Mouse (Mus musculus): ENCODE data around the gene Pde1c. TPM values are rescaled to one million over a fixed set of nuclear protein-coding genes. Genes with fewer than 3 reads are reported as not detected.

Pde1c gene
- total RNA-seq, 2 experiments from 2014 or later: 3.6 to 3.7 TPM

- no peak for DNase-seq
These were observed 246.1 kb downstream of the Pde1c start for GRCm38 (mm10) chr6:56322799-56323198.

DNA sequence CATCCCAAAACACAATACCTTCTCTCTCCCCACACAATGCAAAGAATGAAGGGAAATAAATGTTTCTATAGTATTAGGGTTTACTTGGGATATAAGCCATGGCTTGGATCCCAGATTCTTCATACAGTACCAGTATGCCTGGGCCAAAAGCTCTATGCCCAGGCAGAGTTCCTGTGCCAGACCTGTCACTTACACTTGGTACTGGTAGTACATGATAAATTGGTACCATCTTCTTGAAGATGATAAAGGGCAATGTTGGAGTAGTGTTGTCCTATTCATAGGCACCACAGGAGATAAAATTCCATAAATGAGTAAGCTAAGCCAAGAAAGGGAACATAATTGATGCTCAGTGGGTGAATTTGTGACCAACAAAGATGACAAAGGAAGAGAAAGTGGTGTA, 258.6 kb downstream of the Pde1c start:
- no peak for DNase-seq

GRCm38 (mm10) chr6:56306066-56306465, 262.8 kb downstream of the Pde1c start:
- DNase-seq: no peak

- no peak for DNase-seq
These were observed 276.7 kb downstream of the Pde1c start for GRCm38 (mm10) chr6:56292176-56292575.

DNA sequence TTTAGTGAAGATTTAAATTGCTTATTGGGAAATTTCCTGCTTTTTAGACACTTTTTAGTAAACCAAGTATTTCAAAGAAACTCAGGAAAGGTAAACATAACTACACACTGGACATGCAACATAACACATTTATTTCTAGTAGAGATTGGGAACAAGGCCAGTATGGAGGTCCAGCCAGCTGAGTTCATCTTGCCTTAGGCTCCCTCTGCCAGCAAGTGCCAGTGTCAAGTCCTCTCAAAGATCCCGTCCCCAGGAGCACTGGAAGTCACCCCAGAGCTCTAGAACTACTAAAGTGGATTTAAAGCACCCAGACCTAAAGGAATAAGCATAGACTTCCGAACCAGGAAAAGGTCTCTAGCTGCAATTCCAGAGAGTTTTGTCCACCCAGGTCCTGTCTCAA, 279.6 kb downstream of the Pde1c start:
- DNase-seq: no peak

- no peak for DNase-seq
These were observed 284.1 kb downstream of the Pde1c start for GRCm38 (mm10) chr6:56284821-56285220.

DNA sequence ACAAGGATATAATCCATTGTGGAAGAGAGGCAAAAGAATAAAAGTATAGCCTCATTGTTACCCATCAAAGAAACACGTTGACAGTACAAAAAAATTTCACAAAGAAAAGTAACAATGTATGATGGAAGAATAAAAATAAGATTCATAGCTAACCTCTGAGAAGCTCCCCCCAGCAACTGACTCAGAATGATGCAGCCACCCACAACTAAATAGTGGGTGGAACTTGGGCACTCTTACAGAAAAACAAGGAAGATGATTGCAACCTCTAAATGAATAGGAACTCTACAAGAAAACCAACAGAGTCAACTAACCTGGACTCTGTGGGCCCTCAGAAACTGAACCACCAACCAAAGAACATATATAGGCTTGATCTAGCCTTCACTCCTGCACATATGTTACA, 293.4 kb downstream of the Pde1c start:
- DNase-seq: no peak

DNA sequence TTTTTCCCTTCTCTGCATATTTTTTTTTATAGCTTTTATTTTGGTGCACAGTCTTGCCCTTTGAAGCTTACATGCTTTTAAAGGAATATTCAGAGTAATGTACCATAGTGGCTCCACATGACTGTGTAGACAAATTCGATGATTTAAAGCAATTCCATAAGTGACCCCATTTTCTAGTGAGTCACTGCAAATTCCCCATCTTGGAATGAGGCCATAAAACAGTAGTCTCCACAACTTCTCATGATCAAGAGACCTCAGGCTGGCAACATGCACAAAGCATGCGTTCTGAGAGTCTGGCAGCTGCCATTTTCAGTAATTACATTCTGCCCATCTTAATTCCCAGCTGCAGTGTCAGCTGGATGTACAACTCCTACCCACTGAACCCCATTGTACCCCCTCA, 297.2 kb downstream of the Pde1c start:
- no peak for DNase-seq

DNA sequence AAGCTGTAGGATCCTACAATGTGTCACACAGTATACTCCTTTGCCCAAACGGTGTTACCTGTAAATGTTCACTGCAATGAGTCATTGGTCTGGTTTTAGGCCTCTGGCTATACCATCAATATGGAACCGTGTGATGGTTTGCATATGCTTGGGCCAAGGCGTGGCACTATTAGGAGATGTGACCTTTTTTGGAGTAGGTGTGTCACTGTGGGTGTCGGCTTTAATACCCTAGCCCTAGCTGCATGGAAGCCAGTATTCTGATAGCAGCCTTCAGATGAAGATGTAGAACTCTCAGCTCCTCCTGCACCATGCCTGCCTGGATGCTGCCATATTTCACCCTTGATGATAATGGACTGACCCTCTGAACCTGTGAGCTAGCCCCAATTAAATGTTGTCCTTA, 304.4 kb downstream of the Pde1c start:
- DNase-seq: no peak

- no peak for DNase-seq
These were observed 308.8 kb downstream of the Pde1c start for GRCm38 (mm10) chr6:56260118-56260517.

DNA sequence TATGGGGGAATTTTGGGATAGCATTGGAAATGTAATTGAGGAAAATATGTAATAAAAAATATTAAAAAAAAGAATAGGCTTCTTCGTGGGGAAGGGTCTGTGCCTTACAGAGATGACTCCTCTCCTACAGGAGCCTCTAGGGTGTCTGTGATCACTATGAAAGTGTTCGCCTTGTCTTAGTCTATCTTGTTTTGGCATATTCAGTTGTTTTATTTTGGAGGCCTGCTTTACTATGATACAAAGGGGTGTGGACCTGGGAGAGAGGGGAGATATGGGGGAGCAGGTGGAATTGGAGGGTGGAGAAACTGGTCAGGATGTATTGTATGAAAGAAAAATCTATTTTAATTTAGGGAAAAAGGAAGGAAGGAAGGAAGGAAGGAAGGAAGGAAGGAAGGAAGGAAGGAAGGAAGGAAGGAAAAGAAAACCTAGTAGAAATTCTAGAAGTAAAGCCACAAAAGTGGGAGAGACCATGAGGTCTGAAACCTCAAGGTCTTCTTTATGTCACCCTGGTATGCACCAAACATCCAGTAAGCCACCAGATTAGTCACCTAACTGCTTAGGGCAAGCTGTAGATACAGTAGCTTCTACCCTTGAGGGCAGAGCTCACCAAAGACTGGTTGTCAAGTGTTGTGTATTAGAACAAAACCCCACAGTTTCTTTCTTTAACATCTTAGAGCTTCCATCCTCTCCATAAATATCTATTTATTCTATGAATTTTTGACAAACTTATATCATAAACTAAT, 311.2 kb downstream of the Pde1c start:
- DNase-seq: no peak

DNA sequence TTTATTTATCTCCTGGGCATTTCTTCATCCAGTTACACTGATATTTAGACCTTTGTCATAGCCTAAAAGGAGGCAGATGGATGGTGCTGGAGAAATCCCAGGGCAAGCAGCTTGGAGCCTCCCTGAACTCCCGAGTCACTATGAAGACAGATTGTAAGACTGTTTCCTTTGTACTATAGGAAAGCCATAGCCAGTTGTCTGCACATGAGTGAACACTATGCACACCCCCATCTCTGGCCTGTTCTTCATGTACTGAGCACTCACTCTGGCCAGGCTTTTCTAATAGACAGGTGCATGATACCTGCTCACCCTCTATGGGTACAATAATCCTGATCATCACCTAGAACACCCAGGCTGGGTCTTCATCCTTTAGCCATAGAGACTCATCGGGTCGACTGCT, 318.8 kb downstream of the Pde1c start:
- DNase-seq: no peak

DNA sequence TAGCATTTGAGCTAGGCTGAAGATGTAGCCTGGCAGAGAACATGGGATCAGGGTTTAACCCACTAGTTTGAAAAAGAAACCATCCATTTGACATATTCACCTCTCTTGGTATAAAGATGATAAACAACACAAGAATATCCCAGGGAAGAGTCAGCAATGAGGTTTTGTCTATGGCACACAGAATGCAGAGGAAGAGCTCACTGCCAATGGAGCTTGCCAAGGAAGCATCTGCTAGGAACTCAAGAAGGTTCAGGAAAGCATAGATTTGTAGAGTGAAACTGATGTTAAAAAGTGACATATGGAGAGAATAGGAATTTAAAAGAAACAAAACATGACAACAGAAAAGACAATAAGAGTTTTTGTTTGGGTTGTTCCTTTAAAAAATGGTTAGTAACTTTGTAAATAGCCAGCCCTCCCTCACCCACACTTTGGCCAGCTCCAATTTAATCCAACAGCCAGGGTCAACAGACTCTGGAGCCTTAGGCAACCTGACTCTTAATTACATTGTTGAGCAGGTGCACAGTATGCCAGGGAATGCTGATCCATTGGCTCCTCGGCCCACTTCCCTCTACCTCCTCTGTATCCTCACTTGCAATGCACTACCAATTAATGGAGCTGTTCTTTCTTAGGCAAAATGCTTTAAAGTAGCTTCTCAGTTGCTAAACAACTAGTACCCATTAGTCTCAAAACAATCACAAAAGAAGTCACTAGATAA, 377.3 kb downstream of the Pde1c start:
- DNase-seq: no peak

GRCm38 (mm10) chr6:56176485-56176884, 392.4 kb downstream of the Pde1c start:
- no peak for DNase-seq

GRCm38 (mm10) chr6:56172172-56172571, 396.7 kb downstream of the Pde1c start:
- no peak for DNase-seq

GRCm38 (mm10) chr6:56168736-56169135, 400.2 kb downstream of the Pde1c start:
- DNase-seq: no peak

DNA sequence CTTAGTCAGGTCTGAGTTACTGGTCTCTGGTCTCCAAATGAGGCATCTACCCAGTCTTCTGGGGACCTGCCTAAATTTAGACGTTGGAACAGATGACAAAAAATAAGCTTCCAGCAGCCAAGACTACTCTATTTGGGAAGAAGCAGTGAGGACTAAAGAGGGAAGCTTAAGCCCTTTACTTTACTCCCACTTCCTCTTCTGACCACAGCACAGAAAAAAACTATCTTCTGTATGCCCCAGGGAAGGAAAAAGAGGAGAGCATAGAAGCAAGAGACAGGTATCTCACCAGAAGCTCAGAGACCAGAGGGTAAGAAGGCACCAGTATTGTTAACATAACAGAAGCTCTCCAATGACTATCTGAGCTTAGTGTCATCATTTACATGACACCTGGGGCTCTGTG, 410.7 kb downstream of the Pde1c start:
- DNase-seq: no peak

DNA sequence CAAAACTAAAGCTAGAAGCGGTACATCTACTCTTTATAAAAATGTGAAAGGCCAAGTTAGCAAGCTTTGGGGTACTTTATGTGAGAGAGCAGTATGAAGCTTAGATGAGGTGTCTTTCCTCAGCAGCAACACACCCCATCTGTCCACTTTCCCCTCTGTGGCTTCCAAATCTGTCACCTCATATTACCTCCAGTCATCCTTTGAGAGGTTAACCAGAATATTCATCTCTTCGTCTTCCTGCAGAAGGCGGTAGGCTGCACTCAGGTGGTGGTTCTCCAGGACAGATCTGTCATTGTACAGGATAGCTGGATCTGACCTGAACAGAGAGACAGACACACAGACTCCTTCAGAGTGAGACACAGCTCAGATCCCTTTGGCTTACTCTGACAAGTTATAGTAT, 412.1 kb downstream of the Pde1c start:
- DNase-seq: no peak

DNA sequence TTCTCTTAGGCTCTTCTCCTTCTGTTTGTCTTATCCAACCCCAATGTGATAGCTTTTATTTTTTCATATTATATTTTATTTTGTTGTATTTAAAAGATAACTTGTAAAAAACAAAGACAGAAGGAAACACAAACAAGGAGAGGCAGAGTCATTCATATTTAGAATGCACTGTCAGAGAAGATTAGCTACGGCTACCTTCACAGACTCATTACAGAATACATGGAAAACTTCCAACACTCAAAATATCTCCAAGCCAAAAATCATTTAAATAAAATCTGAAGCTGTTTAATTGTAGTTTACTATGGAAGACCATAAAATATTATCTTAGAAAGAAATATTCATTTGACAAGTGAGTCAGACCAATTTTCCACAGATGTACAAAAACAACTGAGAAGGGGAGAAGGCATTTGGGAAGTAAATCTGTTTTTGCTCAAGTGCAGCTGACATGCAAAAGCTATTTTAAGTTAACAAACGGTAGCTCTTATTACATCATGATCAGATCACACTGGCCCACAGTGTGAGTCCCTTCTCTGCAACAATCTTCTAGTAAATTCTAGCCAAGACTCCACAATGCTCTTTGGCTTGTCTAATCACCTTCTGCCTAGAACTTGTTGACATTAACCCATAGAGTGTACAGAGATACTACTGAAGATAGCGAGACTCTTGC, 438.3 kb downstream of the Pde1c start:
- peak in 1 of 2 experiments; percentile 1 for DNase-seq

DNA sequence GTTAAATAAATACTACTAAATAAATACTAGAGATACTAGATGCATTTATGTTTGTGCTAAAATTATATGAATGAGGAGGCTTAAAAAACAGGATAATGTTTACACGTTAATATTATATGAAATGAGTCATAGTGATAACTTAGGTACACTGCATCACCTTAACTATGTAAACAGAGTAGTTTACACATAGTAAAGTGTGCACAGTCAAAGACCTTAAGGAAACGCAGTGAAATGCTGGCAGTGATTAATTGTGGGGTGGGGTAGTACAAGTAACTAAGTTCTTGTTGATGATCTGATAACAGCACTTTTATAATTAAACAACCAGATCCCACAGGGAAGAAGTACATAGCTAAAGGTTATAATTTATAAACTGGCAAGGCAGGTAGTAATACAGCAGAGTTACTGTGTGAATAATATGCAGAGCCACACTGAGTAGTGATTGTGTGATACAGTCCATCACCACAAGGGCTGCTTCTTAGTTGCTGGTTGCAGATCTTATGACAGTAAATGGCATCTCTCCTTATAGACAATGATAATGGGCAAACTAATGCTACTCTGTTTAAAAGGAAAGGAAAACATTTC, 469.3 kb downstream of the Pde1c start:
- no peak for DNase-seq

GRCm38 (mm10) chr6:56098427-56098826, 470.5 kb downstream of the Pde1c start:
- no peak for DNase-seq

DNA sequence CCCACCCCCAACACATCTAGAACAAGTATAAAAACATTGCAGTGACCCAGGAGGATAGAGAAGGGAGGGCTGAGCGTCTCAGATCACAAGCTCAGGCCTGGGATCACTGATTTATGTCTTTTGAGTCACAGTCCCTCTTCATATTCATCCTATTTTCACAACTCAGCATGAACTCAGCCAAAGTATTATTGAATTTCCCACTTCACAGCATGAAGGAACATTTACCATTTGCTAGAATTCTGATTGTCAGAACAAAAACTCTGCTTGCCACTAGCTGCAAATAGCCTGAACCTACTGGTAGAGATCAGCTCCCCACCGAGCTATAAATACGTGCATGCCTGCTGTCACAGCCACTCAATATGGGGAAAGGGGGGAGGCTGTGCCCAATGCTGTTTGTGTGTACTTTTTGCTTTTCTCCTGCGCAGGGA, 492.5 kb downstream of the Pde1c start:
- DNase-seq: peak; percentile 10 to 18

- no peak for DNase-seq
These were observed 500.4 kb downstream of the Pde1c start for GRCm38 (mm10) chr6:56068516-56068915.

Measured in layer of hippocampus, postnatal 36 days (tissue).